Mouse (Mus musculus) limb, embryonic 13.5 days (tissue): Measurements from ENCODE around the gene Gdf11. TPM values are rescaled to one million over a fixed set of nuclear protein-coding genes. Genes with fewer than 3 reads are reported as not detected.

Experiments used
- ATAC-seq: fragments of 200-750 bp; cut with Nextera tagmentation; 2 replicates; pipeline ENCODE4 v1.8.0; 2017; ENCODE audit warnings: low read depth, moderate number of reproducible peaks, moderate TSS enrichment; ENCODE audit not compliant: low FRiP score
- H3K27ac ChIP-seq: fragments of 300-500 bp; sonication (generic); 2 replicates; pipeline ENCODE4 v1.5.1; 2015; ENCODE audit warnings: inconsistent platforms, mild to moderate bottlenecking, moderate library complexity
- H3K27me3 ChIP-seq: fragments of 300-500 bp; sonication (generic); 2 replicates; pipeline ENCODE4 v1.6.1; 2015; ENCODE audit warnings: mild to moderate bottlenecking, inconsistent platforms
- H3K36me3 ChIP-seq: fragments of 300-500 bp; sonication (generic); 2 replicates; pipeline ENCODE4 v1.6.1; 2015; ENCODE audit warnings: inconsistent platforms, mild to moderate bottlenecking, moderate library complexity
- H3K4me1 ChIP-seq: fragments of 300-500 bp; sonication (generic); 2 replicates; pipeline ENCODE4 v1.6.1; 2015; ENCODE audit warnings: inconsistent platforms
- H3K4me2 ChIP-seq: fragments of 300-500 bp; sonication (generic); replicated peaks from 2 replicates; pipeline ENCODE4 v1.6.1; 2015; ENCODE audit warnings: inconsistent platforms, mild to moderate bottlenecking, moderate library complexity
- H3K4me3 ChIP-seq: fragments of 300-500 bp; sonication (generic); 2 replicates; pipeline ENCODE4 v1.5.1; 2015; ENCODE audit warnings: moderate library complexity, mild to moderate bottlenecking, inconsistent platforms
- H3K9ac ChIP-seq: fragments of 300-500 bp; sonication (generic); 2 replicates; pipeline ENCODE4 v1.6.1; 2015; ENCODE audit warnings: mild to moderate bottlenecking, inconsistent platforms
- H3K9me3 ChIP-seq: fragments of 300-500 bp; sonication (generic); 2 replicates; pipeline ENCODE4 v1.6.1; 2016; ENCODE audit warnings: inconsistent platforms
- polyA plus RNA-seq: library from polyadenylated mRNA; unstranded; fragments of >200 nt; fragmentation: Nextera tagmentation; extraction: Ambion mirVana; gene quantifications from 2 replicates; pipeline ENCODE4 v1.2.1, GENCODE M21; 2015

The Gdf11 gene
- polyA plus RNA-seq, 1 experiment from 2014 or later = 12.5 TPM

- Histone ChIP-seq H3K4me1 (peaks cover 11% of the 10 kb centered on the region), H3K27ac (no peak overlapping the region), H3K4me3 (no peak overlapping the region), H3K4me2 (no peak overlapping the region), H3K9ac (no peak overlapping the region), H3K36me3 (peaks cover 76% of the 10 kb centered on the region), H3K9me3 (no peaks in the 10 kb centered on the region), H3K27me3 (no peaks in the 10 kb centered on the region)
- ATAC-seq = no peak
Measured at GRCm38 (mm10) chr10:128840612-128841011, 50.9 kb downstream of the Gdf11 start.

- no peak overlapping the region for H3K9ac ChIP-seq
- ATAC-seq = no peak
- H3K4me1 ChIP-seq = peaks cover under 1% of the 10 kb centered on the region; the same call in 1 of the 2 replicates
- H3K27ac ChIP-seq = no peak overlapping the region
- no peak overlapping the region for H3K4me3 ChIP-seq
- H3K9me3 ChIP-seq = no peaks in the 10 kb centered on the region
- H3K36me3 ChIP-seq = peaks cover 78% of the 10 kb centered on the region
- H3K27me3 ChIP-seq = no peaks in the 10 kb centered on the region
- no peak overlapping the region for H3K4me2 ChIP-seq
Measured at GRCm38 (mm10) chr10:128839434-128839833, 52.1 kb downstream of the Gdf11 start.

- Histone ChIP-seq H3K4me2 (no peak overlapping the region), H3K9me3 (no peaks in the 10 kb centered on the region), H3K4me1 (no peaks in the 10 kb centered on the region), H3K27ac (no peak overlapping the region), H3K4me3 (no peak overlapping the region), H3K27me3 (no peaks in the 10 kb centered on the region), H3K9ac (no peak overlapping the region), H3K36me3 (peaks cover 85% of the 10 kb centered on the region)
- ATAC-seq = no peak
Measured at GRCm38 (mm10) chr10:128837400-128837799, 54.1 kb downstream of the Gdf11 start.

Other genes starting within 250 kb of the Gdf11 start
- 5.1 and 5.2 TPM in 2 replicates for gene Ikzf4, start 245.7 kb downstream of the Gdf11 start, polyA plus RNA-seq
- 22.0 TPM in 2 replicates for gene Suox, start 217.6 kb downstream of the Gdf11 start, polyA plus RNA-seq
- 83.5 and 87.5 TPM in 2 replicates for gene Rab5b, start 195.5 kb downstream of the Gdf11 start, polyA plus RNA-seq
- gene Pmel, start 187.5 kb downstream of the Gdf11 start, polyA plus RNA-seq = 2.2 and 2.3 TPM in 2 replicates
- gene Cdk2, start 186.7 kb downstream of the Gdf11 start, polyA plus RNA-seq = 132 and 134 TPM in 2 replicates
- 12.0 and 12.1 TPM in 2 replicates for gene Dgka, start 146.9 kb downstream of the Gdf11 start, polyA plus RNA-seq
- gene Pym1, start 143.8 kb downstream of the Gdf11 start, polyA plus RNA-seq = 44.0 and 47.9 TPM in 2 replicates
- gene Mmp19, start 100.8 kb downstream of the Gdf11 start, polyA plus RNA-seq = 0.56 and 0.78 TPM in 2 replicates
- gene Dnajc14, start 87.7 kb downstream of the Gdf11 start, polyA plus RNA-seq = 58.8 and 66.8 TPM in 2 replicates
- 25.3 and 27.1 TPM in 2 replicates for gene Tmem198b, start 87.3 kb downstream of the Gdf11 start, polyA plus RNA-seq
- 224 and 240 TPM in 2 replicates for gene Sarnp, start 74.4 kb downstream of the Gdf11 start, polyA plus RNA-seq
- 30.2 and 34.0 TPM in 2 replicates for gene Ormdl2, start 70.1 kb downstream of the Gdf11 start, polyA plus RNA-seq
- gene Cd63, start 9.3 kb upstream of the Gdf11 start, polyA plus RNA-seq = 820 and 839 TPM in 2 replicates
- 12.2 and 12.9 TPM in 2 replicates for gene Rdh5, start 31.2 kb upstream of the Gdf11 start, polyA plus RNA-seq
- gene Bloc1s1, start 32.3 kb upstream of the Gdf11 start, polyA plus RNA-seq = 225 and 240 TPM in 2 replicates
- 4.8 and 5.5 TPM in 2 replicates for gene Itga7, start 42.1 kb upstream of the Gdf11 start, polyA plus RNA-seq
- gene Mettl7b, start 69.3 kb upstream of the Gdf11 start, polyA plus RNA-seq = 0.19 TPM in 1 of 2 replicates, not detected in the other
- not detected in 2 replicates for gene Olfr9, start 97.7 kb upstream of the Gdf11 start, polyA plus RNA-seq
- gene Olfr763, start 119.1 kb upstream of the Gdf11 start, polyA plus RNA-seq = not detected in 2 replicates
- gene Olfr764-ps1, start 148.2 kb upstream of the Gdf11 start, polyA plus RNA-seq = not detected in 2 replicates
- not detected in 2 replicates for gene Olfr765, start 158.3 kb upstream of the Gdf11 start, polyA plus RNA-seq
- gene Olfr766-ps1, start 177.3 kb upstream of the Gdf11 start, polyA plus RNA-seq = 0.08 TPM in 1 of 2 replicates, not detected in the other
- 0.04 TPM in 1 of 2 replicates, not detected in the other for gene Olfr767, start 191.2 kb upstream of the Gdf11 start, polyA plus RNA-seq
- 0.08 TPM in 1 of 2 replicates, not detected in the other for gene Olfr768, start 207.7 kb upstream of the Gdf11 start, polyA plus RNA-seq
- 0.05 TPM in 1 of 2 replicates, not detected in the other for gene Olfr769, start 226.1 kb upstream of the Gdf11 start, polyA plus RNA-seq
- not detected in 2 replicates for gene Olfr770, start 247.3 kb upstream of the Gdf11 start, polyA plus RNA-seq